8 mouse cellular contexts compared by ENCODE assay signal in the genomic region with DNA sequence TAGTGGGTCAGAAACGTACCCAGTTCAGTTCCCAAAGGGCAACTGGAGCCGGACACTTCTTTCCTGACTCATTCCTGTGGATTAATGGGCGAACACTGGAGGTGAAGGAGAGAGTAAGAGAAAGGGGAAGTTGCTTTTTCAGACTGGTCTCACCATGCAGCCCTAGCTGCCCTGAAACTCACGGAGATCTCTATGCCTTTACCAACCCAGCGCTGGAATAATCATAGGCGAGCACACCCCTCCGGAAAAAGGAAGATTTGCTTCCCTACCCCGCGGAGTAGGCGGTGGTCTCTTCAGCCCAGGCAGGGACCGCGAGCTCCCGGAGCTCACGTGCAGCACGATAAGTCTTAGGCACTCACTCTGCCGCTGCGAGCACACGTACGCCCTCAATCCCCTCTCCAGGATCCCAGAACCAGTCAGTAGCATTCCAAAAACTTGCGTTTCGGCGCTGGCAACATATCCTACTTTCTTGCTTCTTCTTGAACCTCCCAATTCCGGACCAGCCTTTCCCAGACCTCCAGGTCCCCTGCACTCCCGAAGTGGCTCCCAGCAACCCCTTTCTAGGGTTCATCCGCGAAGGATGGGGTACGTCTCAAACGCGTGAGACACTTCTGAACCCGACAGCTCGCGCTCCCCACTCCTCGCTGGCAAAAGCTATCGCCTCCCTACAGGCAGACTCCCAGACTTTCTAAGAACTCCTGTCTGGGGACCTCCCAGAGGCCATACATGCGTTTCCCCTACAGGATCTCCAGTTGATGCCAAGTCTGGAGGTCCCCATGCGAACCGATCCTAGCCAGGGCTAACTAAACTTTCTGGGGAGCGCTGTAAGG. TPM values are rescaled to one million over a fixed set of nuclear protein-coding genes. Genes with fewer than 3 reads are reported as not detected.
A peak's percentile ranks its signal among the peaks of the same experiment; 100 is the strongest.
DNase-seq lines count a peak whose midpoint lies in the region; ATAC-seq and TF ChIP-seq lines count a peak whose summit lies in the region.

No protein-coding gene starts in this region.

- peak overlapping the region; percentile 75 for H3K4me2 ChIP-seq in liver, embryonic 15.5 days

- WGBS in hindbrain, embryonic 10.5 days = under 1% methylated on average over 38 of the region's 38 CpGs
- under 1% methylated on average over 38 of the region's 38 CpGs for WGBS in liver, embryonic 15.5 days (ENCODE audit: insufficient replicate concordance)

- no peak for TF ChIP-seq POLR2A in testis, adult 2 months (IDR thresholded peaks at IDR 0.05; ENCODE audit: control insufficient read depth, low read depth, low read length)

- no peak for TF ChIP-seq CTCF in testis, adult 2 months (IDR thresholded peaks at IDR 0.05; ENCODE audit: control insufficient read depth, insufficient read depth, insufficient replicate concordance, low read depth, low read length)

- no peak for ATAC-seq in liver, embryonic 15.5 days (ENCODE audit: insufficient read depth)
- peak; percentile 54; the same call in 1 of the 2 replicates for ATAC-seq in neutrophil, adult 5-6 weeks (ENCODE audit: extremely low read depth, insufficient number of reproducible peaks, low FRiP score, poor library complexity, severe bottlenecking)

- peak overlapping the region; percentile 11 for H3K4me3 ChIP-seq in testis, adult 2 months (ENCODE audit: control insufficient read depth, low read depth, low read length)
- H3K4me3 ChIP-seq in hindbrain, embryonic 10.5 days = peak overlapping the region; percentile 85
- peak overlapping the region; percentile 54 for H3K4me3 ChIP-seq in liver, embryonic 15.5 days (replicated peaks)

- peaks cover 6% of the 10 kb centered on the region for H3K4me1 ChIP-seq in testis, adult 2 months (ENCODE audit: control insufficient read depth, insufficient read depth, low read length)
- H3K4me1 ChIP-seq in hindbrain, embryonic 10.5 days (replicated peaks) = peaks cover 27% of the 10 kb centered on the region
- peaks cover 19% of the 10 kb centered on the region; the same call in 1 of the 2 replicates for H3K4me1 ChIP-seq in liver, embryonic 15.5 days (replicated peaks)

- H3K27ac ChIP-seq in testis, adult 2 months (ENCODE audit: control insufficient read depth, insufficient read depth, low read depth, low read length) = no peak overlapping the region
- peak overlapping the region; percentile 89 for H3K27ac ChIP-seq in hindbrain, embryonic 10.5 days
- no peak overlapping the region for H3K27ac ChIP-seq in liver, embryonic 15.5 days (replicated peaks)

- DNase-seq in testis, postnatal 10 days (ENCODE audit: low spot score) = no peak
- DNase-seq in embryo, embryonic 11 days = peak; percentile 77
- peak; percentile 64 for DNase-seq in hindbrain, embryonic 10.5 days (ENCODE audit: low spot score)
- DNase-seq in adipocyte (ENCODE audit: low spot score) = no peak
- DNase-seq in left cerebral cortex, adult 9 months (ENCODE audit: low spot score in 2 of 2) = no peak

- H3K9me3 ChIP-seq in hindbrain, embryonic 10.5 days = no peaks in the 10 kb centered on the region
- H3K9me3 ChIP-seq in liver, embryonic 15.5 days (replicated peaks) = no peaks in the 10 kb centered on the region

- no peaks in the 10 kb centered on the region; the same call in 1 of the 2 replicates for H3K27me3 ChIP-seq in testis, adult 2 months (ENCODE audit: control insufficient read depth, insufficient read depth, low read length)
- H3K27me3 ChIP-seq in hindbrain, embryonic 10.5 days (ENCODE audit: insufficient read depth, poor library complexity, severe bottlenecking) = peaks cover 20% of the 10 kb centered on the region
- peaks cover 42% of the 10 kb centered on the region for H3K27me3 ChIP-seq in liver, embryonic 15.5 days

- H3K36me3 ChIP-seq in testis, adult 2 months (ENCODE audit: control insufficient read depth, insufficient read depth, low read length) = no peaks in the 10 kb centered on the region
- no peaks in the 10 kb centered on the region for H3K36me3 ChIP-seq in hindbrain, embryonic 10.5 days
- no peaks in the 10 kb centered on the region for H3K36me3 ChIP-seq in liver, embryonic 15.5 days (replicated peaks)

- peak overlapping the region; percentile 7; the same call in 1 of the 2 replicates for H3K9ac ChIP-seq in liver, embryonic 15.5 days

RNA-seq across cellular contexts. Expression of a gene that starts 22.6 kb away (rescaled TPM):
- 0.10 and 0.11 TPM in 2 replicates for polyA plus RNA-seq in testis, adult 2 months (2012; rRNA removed)
- 26.7 and 27.5 TPM in 2 replicates for polyA plus RNA-seq in hindbrain, embryonic 10.5 days (2016; fragmentation: Nextera tagmentation; extraction: Ambion mirVana)
- 1.6 and 2.3 TPM in 2 replicates for polyA plus RNA-seq in liver, embryonic 15.5 days (2015; fragmentation: Nextera tagmentation; extraction: Ambion mirVana)
- 2.2 and 2.7 TPM in 2 replicates for total RNA-seq in neutrophil, adult 5-6 weeks (2017)

RNA-seq across cellular contexts. Expression of a gene that starts 34.2 kb away (rescaled TPM):
- polyA plus RNA-seq in testis, adult 2 months (2012; rRNA removed) = 4.6 and 4.7 TPM in 2 replicates
- 9.3 and 9.6 TPM in 2 replicates for polyA plus RNA-seq in hindbrain, embryonic 10.5 days (2016; fragmentation: Nextera tagmentation; extraction: Ambion mirVana)
- 7.8 and 8.1 TPM in 2 replicates for polyA plus RNA-seq in liver, embryonic 15.5 days (2015; fragmentation: Nextera tagmentation; extraction: Ambion mirVana)
- 18.5 and 19.8 TPM in 2 replicates for total RNA-seq in neutrophil, adult 5-6 weeks (2017)

Comparison
In these comparisons a context has a peak if more than half of its experiments do, and no peak if none do; other contexts are left out.
1. H3K4me3 ChIP-seq: peak in every context shown above with its lines; median percentile 85 in hindbrain, embryonic 10.5 days; 54 in liver, embryonic 15.5 days; 11 in testis, adult 2 months.
2. DNase-seq: peak in embryo, embryonic 11 days (single experiment) and hindbrain, embryonic 10.5 days (single experiment); none in testis, postnatal 10 days (single experiment), adipocyte (single experiment) and left cerebral cortex, adult 9 months (0 of 2).